Mouse (Mus musculus): ENCODE data around the gene Gm9837. TPM values are rescaled to one million over a fixed set of nuclear protein-coding genes. Genes with fewer than 3 reads are reported as not detected.

Gm9837 gene
- polyA plus RNA-seq, 1 experiment from 2014 or later: not detected

- H3K9ac ChIP-seq (replicated peaks; ENCODE audit: low read depth): no peak overlapping the region
- H3K4me3 ChIP-seq (ENCODE audit: low read depth, low read length): no peak overlapping the region
- no peaks in the 10 kb centered on the region for H3K9me3 ChIP-seq (ENCODE audit: low read length)
- H3K4me2 ChIP-seq (replicated peaks; ENCODE audit: low read depth, low read length): no peak overlapping the region
- ATAC-seq (no peak), DNase-seq (ENCODE audit: low spot score) (no peak)
- TF ChIP-seq EP300 (IDR thresholded peaks at IDR 0.05) (no peak), CTCF (IDR thresholded peaks at IDR 0.05) (no peak)
- no peaks in the 10 kb centered on the region for H3K4me1 ChIP-seq (ENCODE audit: insufficient read depth, low read depth, low read length)
- 79% methylated on average over 6 of the region's 6 CpGs for WGBS
- H3K36me3 ChIP-seq (ENCODE audit: insufficient read depth, low read length): no peaks in the 10 kb centered on the region
- H3K27me3 ChIP-seq (replicated peaks; ENCODE audit: insufficient read depth, low read length): no peaks in the 10 kb centered on the region
- H3K27ac ChIP-seq (ENCODE audit: low read length): no peak overlapping the region
Observed at GRCm38 (mm10) chr11:53425711-53426255, 44.5 kb downstream of the Gm9837 start.

- Histone ChIP-seq H3K4me2 (replicated peaks; ENCODE audit: low read depth, low read length) (no peak overlapping the region), H3K9me3 (ENCODE audit: low read length) (no peaks in the 10 kb centered on the region), H3K4me1 (ENCODE audit: insufficient read depth, low read depth, low read length) (no peaks in the 10 kb centered on the region), H3K4me3 (ENCODE audit: low read depth, low read length) (no peak overlapping the region), H3K27ac (ENCODE audit: low read length) (no peak overlapping the region), H3K27me3 (replicated peaks; ENCODE audit: insufficient read depth, low read length) (no peaks in the 10 kb centered on the region), H3K9ac (replicated peaks; ENCODE audit: low read depth) (no peak overlapping the region), H3K36me3 (ENCODE audit: insufficient read depth, low read length) (peaks cover 1% of the 10 kb centered on the region; the same call in 1 of the 2 replicates)
- WGBS: 41% methylated on average over 3 of the region's 3 CpGs
- DNase-seq (ENCODE audit: low spot score) (no peak), ATAC-seq (no peak)
- TF ChIP-seq CTCF (IDR thresholded peaks at IDR 0.05): no peak
- no peak for TF ChIP-seq EP300 (IDR thresholded peaks at IDR 0.05)
Observed at GRCm38 (mm10) chr11:53425251-53425650, 45.0 kb downstream of the Gm9837 start.

GRCm38 (mm10) chr11:53424826-53425225 lies 45.5 kb downstream of the Gm9837 start:
- no peak for ATAC-seq
- Histone ChIP-seq H3K4me2 (replicated peaks; ENCODE audit: low read depth, low read length) (no peak overlapping the region), H3K27ac (ENCODE audit: low read length) (no peak overlapping the region), H3K9me3 (ENCODE audit: low read length) (no peaks in the 10 kb centered on the region), H3K4me1 (ENCODE audit: insufficient read depth, low read depth, low read length) (no peaks in the 10 kb centered on the region), H3K36me3 (ENCODE audit: insufficient read depth, low read length) (peaks cover 5% of the 10 kb centered on the region; the same call in 1 of the 2 replicates), H3K4me3 (ENCODE audit: low read depth, low read length) (no peak overlapping the region), H3K9ac (replicated peaks; ENCODE audit: low read depth) (no peak overlapping the region), H3K27me3 (replicated peaks; ENCODE audit: insufficient read depth, low read length) (no peaks in the 10 kb centered on the region)
- no peak for DNase-seq (ENCODE audit: low spot score)
- TF ChIP-seq EP300 (IDR thresholded peaks at IDR 0.05) (no peak), CTCF (IDR thresholded peaks at IDR 0.05) (no peak)
- 41% methylated on average over 2 of the region's 2 CpGs for WGBS

GRCm38 (mm10) chr11:53423036-53423435 lies 47.2 kb downstream of the Gm9837 start, which contains the start of gene Leap2:
Leap2 (minus strand) TSS chr11:53423170.
- DNase-seq (ENCODE audit: low spot score) (no peak), ATAC-seq (no peak)
- Histone ChIP-seq H3K4me2 (replicated peaks; ENCODE audit: low read depth, low read length) (no peak within 1 kb of the TSS), H3K4me3 (ENCODE audit: low read depth, low read length) (no peak within 1 kb of the TSS), H3K4me1 (ENCODE audit: insufficient read depth, low read depth, low read length) (no peaks in the 10 kb centered on the region), H3K9ac (replicated peaks; ENCODE audit: low read depth) (no peak within 1 kb of the TSS), H3K27ac (ENCODE audit: low read length) (no peak within 1 kb of the TSS), H3K9me3 (ENCODE audit: low read length) (no peaks in the 10 kb centered on the region), H3K27me3 (replicated peaks; ENCODE audit: insufficient read depth, low read length) (no peaks in the 10 kb centered on the region), H3K36me3 (ENCODE audit: insufficient read depth, low read length) (peaks cover 14% of the 10 kb centered on the region)
- TF ChIP-seq EP300 (IDR thresholded peaks at IDR 0.05) (no peak), CTCF (IDR thresholded peaks at IDR 0.05) (no peak)
- WGBS: 83% methylated on average over 4 of the region's 4 CpGs

Other genes with a start within 250 kb of the Gm9837 start
- gene Hspa4, start 170.0 kb downstream of the Gm9837 start, polyA plus RNA-seq (2015; fragmentation: Nextera tagmentation; extraction: Ambion mirVana): 42.0 and 42.3 TPM in 2 replicates
- gene Zcchc10, start 145.8 kb downstream of the Gm9837 start, polyA plus RNA-seq (2015; fragmentation: Nextera tagmentation; extraction: Ambion mirVana): 13.4 and 16.3 TPM in 2 replicates
- gene Aff4, start 119.6 kb downstream of the Gm9837 start, polyA plus RNA-seq (2015; fragmentation: Nextera tagmentation; extraction: Ambion mirVana): 45.3 and 50.9 TPM in 2 replicates
- gene Leap2, start 47.3 kb downstream of the Gm9837 start, polyA plus RNA-seq (2015; fragmentation: Nextera tagmentation; extraction: Ambion mirVana): 0.38 TPM in 1 of 2 replicates, not detected in the other
- 442 and 520 TPM in 2 replicates for gene Uqcrq, start 39.6 kb downstream of the Gm9837 start, polyA plus RNA-seq (2015; fragmentation: Nextera tagmentation; extraction: Ambion mirVana)
- 0.84 and 1.3 TPM in 2 replicates for gene Gdf9, start 39.5 kb downstream of the Gm9837 start, polyA plus RNA-seq (2015; fragmentation: Nextera tagmentation; extraction: Ambion mirVana)
- 0.10 TPM in 1 of 2 replicates, not detected in the other for gene Gm10447, start 13.4 kb downstream of the Gm9837 start, polyA plus RNA-seq (2015; fragmentation: Nextera tagmentation; extraction: Ambion mirVana)
- 0.88 and 1.0 TPM in 2 replicates for gene Shroom1, start 13.3 kb downstream of the Gm9837 start, polyA plus RNA-seq (2015; fragmentation: Nextera tagmentation; extraction: Ambion mirVana)
- gene Gm9945, start 9.7 kb upstream of the Gm9837 start, polyA plus RNA-seq (2015; fragmentation: Nextera tagmentation; extraction: Ambion mirVana): not detected in 2 replicates
- 0.42 and 0.62 TPM in 2 replicates for gene Sowaha, start 9.8 kb upstream of the Gm9837 start, polyA plus RNA-seq (2015; fragmentation: Nextera tagmentation; extraction: Ambion mirVana)
- 13.9 and 15.5 TPM in 2 replicates for gene Sept8, start 48.8 kb upstream of the Gm9837 start, polyA plus RNA-seq (2015; fragmentation: Nextera tagmentation; extraction: Ambion mirVana)
- gene Kif3a, start 96.9 kb upstream of the Gm9837 start, polyA plus RNA-seq (2015; fragmentation: Nextera tagmentation; extraction: Ambion mirVana): 39.4 and 39.9 TPM in 2 replicates
- gene Il4, start 148.2 kb upstream of the Gm9837 start, polyA plus RNA-seq (2015; fragmentation: Nextera tagmentation; extraction: Ambion mirVana): 0.64 and 0.79 TPM in 2 replicates
- gene Il13, start 164.2 kb upstream of the Gm9837 start, polyA plus RNA-seq (2015; fragmentation: Nextera tagmentation; extraction: Ambion mirVana): not detected in 2 replicates
- 18.1 and 19.4 TPM in 2 replicates for gene Rad50, start 236.8 kb upstream of the Gm9837 start, polyA plus RNA-seq (2015; fragmentation: Nextera tagmentation; extraction: Ambion mirVana)